Mouse (Mus musculus) mouse embryonic stem cell (cell line): Measurements from ENCODE around the gene Fancc.

Experiments
- in situ Hi-C, 2 experiments: fragments of 300-500 bp; cut with MboI; formaldehyde crosslinking; loops; 1 replicate in 1 of 2; 3 replicates in 1 of 2; pipeline ENCODE4 v1.14.3; 2019 to 2020; ENCODE audit warnings: low sequenced_read_pairs in 2 of 2, low pct_unique_long_range_greater_than_20kb in 1 of 2, mixed read lengths in 1 of 2; ENCODE audit not compliant: unreplicated experiment in 1 of 2

Fancc gene

DNA sequence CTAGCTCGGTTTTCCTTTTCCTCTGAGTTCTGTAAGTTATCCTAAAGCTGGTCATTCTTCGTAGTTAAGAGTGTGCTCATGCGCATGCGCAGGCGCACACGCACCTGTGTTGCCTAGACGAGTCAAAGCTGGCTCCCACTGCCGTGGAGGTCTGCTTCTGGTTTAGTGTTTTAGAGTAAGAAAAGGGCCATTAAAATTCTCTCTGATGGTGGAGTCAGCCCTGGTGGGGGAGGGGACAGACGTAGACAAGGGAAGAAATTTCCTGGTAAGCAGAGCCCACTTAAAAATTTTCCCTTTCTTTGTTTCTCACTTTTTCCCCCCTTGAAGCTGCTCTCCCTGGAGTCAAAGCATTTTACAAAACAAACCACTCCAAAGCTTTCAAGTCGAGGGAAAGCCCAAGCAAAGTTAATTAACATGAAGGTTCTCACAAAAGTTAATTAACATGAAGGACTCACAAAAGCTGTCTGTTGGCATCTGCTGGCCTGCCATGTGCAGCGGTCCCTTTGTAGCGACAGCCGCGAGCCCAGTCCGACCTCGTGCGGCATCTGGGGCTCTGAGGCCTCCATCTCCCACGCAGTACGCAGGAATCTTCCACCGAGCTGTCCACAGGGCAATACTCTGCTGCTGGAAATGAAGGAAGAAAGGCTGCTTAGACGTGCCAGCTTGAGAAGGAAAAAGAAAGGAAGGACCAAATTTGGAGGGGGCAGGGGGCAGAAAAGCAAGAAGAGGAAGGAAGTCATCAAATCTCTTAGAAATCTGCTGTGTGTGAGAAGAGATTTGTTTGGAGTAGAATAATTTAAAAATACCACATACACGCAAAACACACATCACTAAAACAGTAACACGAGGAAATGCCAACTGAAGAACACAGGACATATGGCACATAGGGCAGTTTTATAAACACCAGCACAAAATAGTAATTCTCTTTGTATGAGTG is at the start of gene Fancc:
Fancc (minus strand) TSS at position 633 of the 937 bp plus-strand sequence.
- in situ Hi-C loops: no loop called here

- in situ Hi-C loops: no loop called here
Observed at GRCm38 (mm10) chr13:63545291-63545690, 48.2 kb upstream of the Fancc start.

GRCm38 (mm10) chr13:63544967-63545253 is 47.8 kb upstream of the Fancc start:
- in situ Hi-C loops: no loop called here

DNA sequence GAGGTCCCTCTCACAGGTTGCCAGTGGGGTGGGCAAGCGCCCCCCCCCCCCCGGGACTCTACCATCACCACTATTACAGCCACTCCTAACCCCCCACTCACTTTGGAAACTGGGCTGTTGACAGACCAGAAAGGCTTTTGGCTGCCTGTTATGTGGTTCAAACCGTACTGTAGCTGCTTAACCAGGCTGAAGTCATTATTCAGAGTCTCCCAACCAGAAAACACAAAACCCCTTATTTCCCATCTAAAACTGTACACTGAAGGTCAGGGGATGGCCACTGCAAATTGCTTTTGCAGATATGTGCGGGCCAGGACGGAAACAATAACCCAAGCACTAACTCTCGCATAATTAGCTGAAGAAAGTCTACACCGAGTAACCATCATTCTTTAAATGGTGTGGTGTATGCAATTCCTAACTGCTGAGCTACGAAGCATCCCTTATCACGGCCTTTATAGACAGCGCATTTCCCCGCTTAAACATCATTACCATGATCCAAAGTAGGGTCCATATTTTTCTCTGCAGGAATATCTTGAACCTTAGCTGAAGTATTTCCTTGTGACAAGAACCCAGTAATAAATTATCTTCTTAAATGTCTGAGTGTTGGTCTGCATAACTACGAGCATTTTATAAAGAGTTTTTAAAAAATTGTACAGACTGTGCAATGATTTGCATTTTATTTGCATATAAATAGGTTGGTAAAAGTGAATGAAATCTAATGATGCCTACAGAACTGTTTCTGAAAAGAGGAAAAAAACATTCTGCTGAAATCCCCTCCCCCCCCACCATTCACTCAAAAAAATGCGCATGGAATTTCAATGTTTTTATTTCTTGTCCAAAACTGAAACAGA is 47.3 kb upstream of the Fancc start:
- in situ Hi-C loops: no loop called here

GRCm38 (mm10) chr13:63543459-63543858 is 46.4 kb upstream of the Fancc start:
- in situ Hi-C loops: no loop called here

DNA sequence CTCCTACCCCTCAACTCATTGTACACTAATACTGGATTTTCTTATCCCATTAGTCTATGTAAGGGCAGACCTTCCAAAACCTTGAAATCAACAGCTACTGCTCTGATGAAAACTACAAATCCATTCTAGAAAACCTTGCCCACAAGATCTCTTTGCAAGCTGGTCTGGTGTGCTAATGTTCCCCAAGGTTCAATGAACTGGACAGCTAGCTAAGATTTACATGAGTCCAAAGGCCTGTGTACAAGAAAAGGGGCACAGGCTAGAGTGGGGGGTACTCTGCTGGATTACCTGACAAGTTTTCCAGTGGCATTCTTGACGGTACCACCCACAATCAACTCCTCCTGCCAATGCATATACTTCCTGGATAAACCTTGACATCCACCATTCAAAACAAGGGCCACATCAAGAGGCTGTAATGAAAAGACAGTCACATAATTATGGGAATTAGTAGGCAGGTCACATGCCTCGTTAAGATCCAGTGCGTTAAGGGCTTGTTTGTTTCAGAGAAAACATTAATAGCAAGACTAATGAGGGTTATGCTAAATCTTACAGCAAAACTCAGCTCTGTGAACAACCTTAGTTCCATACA is 45.8 kb upstream of the Fancc start:
- in situ Hi-C loops: no loop called here

GRCm38 (mm10) chr13:63541510-63541909 is 44.4 kb upstream of the Fancc start:
- in situ Hi-C loops: no loop called here

DNA sequence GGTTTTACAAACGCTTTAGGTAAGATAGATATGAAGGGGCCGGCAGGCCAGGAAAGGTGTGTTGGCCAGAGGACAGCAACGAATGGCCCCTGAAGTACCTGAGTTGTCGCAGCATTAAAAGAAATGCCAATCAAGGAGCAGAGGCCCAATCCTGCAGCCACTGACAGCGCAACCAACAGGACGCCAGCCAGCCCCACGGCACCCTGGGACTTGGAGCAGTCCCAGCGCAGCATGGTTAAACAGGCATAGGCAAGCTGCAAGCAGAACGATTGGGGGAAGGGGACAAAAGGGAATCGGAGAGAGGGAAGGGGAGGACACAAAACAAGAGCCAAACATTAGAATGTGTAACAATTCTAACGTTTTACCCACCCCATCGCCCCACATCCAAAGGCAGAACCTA is 43.5 kb upstream of the Fancc start:
- in situ Hi-C loops: no loop called here

DNA sequence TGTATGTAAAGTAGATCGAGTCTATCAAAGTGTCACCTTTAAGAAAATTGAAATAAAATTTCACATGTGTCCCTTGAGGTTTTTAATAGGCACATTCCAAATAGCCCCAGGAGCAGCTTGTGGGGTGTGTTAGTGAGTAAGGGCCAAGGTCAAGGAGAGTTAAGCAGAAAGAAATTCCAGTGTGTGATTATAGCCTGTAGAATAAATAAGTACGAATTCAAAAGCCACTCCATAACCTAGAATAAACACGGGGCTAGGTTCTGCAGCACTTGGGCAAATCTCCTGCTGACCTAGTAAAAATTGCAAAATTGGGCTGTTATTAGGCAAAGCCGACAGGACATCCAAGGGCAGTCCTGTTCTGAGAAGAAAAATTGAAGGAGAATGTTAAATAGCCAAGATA is 37.9 kb upstream of the Fancc start:
- in situ Hi-C loops: no loop called here

- in situ Hi-C loops: no loop called here
Observed at GRCm38 (mm10) chr13:63530857-63531256, 33.8 kb upstream of the Fancc start.

DNA sequence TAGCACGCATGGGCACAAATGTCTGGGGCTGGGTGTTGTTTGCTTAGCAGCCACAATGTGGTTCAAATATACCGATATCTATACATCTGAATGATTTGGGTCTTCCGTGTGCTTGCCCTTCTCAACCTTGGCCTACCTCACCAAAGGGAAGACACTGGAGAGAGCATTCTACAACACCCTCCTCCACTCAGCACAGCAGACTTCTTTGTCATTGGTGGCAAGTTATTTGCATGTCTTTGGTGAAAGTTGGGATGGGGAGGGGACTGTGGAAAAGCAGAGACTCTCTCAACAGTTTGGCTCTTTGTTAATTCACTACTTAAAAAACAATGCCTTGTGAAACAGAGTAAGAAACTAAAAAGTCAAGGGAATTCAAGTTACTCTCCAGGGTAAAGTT is 33.3 kb upstream of the Fancc start:
- in situ Hi-C loops: no loop called here

- in situ Hi-C loops: no loop called here
Observed at GRCm38 (mm10) chr13:63529602-63530370, 32.7 kb upstream of the Fancc start.

DNA sequence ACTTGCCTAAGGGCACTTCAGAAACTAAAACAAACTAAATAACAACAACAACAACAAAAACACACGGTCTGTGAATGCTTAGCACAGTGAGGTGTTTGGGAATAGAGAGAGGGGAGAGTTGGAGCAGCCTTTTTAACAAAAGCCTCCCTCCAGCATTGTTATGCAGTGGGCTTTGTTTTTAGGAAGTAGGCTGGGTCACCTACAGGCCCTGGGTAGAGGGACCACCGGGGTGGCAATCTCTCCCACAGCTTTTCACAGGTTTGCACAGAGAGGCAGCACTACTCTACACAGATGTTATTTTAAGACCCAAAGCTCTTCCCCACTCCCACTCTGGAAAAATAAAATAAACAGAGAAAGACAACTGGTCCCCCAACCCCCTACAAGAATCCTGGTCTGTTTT is 31.8 kb upstream of the Fancc start:
- in situ Hi-C loops: no loop called here

GRCm38 (mm10) chr13:63528164-63528675 is 31.1 kb upstream of the Fancc start:
- in situ Hi-C loops: no loop called here

DNA sequence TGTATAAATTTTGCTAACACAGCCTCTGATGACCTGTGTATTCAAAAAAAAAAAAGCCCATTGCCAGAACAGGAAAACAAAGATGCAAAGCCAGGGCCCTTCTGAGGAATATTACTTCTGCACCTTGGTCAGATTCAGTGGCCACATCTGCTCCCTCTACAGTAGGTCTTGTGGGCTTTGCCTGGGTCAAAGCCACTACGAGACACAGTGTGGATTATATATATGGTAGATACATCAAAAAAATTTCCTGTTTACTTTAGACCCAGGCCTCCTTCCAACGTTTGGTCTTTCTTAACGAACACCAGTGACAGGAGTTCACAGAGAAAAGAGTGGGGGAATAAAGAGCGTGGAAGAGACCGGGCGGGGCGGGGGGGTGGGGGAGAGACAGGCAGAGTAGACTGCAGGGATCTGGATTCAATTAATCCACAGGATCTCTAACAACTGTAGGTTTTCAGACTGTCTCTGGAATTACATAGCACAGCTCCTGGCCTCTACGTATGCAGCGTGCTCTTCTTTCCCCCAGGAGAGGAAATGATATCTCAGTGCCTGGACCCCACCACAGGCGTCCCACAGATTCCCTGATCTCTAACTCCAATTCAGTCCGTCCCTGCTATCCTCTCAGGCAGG is 28.6 kb upstream of the Fancc start:
- in situ Hi-C loops: no loop called here

- in situ Hi-C loops: loop anchor here in 1 of 2 experiments (25.0 kb wide), 1 partner anchor 512 kb away; no protein-coding TSS in a partner anchor
Observed at GRCm38 (mm10) chr13:63524608-63525570, 27.8 kb upstream of the Fancc start.

- in situ Hi-C loops: loop anchor here in 1 of 2 experiments (25.0 kb wide), 1 partner anchor 513 kb away; no protein-coding TSS in a partner anchor
Observed at GRCm38 (mm10) chr13:63524061-63524460, 27.0 kb upstream of the Fancc start.
